ENCODE assay signal across 24 mouse cellular contexts in the genomic region with DNA sequence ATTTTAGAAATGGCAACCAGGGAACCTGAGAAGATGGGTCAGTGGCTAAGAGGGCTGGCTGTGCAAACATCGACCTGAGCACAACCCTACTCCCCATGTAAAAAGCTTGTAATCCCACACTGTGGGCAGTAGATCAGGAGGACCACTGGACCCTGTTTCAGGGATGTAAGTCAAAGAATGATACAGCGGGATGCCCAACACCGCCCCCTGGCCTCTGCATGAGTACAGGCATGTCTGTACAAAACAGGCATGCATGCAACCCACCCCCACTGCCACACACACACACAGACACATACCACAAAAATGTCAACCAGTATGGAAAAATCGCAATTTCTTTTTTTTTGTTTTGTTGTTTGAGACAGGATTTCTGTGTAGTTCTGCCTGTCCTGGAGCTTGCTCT. TPM values are rescaled to one million over a fixed set of nuclear protein-coding genes. Genes with fewer than 3 reads are reported as not detected.
DNase-seq lines count a peak whose midpoint lies in the region; ATAC-seq and TF ChIP-seq lines count a peak whose summit lies in the region.
"Had no signal": no experiment of that assay in that cellular context is flagged by ENCODE, and none has a peak within 500 bp of the region (broad histone marks: within the 10 kb centered on the region; RNA-seq: fewer than 3 reads in every experiment).

No protein-coding gene starts in this region.

- ATAC-seq in forebrain, postnatal 0 days: no peak; the same call in 1 of the 2 replicates
- no peak for ATAC-seq in forebrain, embryonic 14.5 days
- no peak for ATAC-seq in lung, embryonic 14.5 days (ENCODE audit: insufficient read depth)
- ATAC-seq: activated CD4-positive, CD25-positive, alpha-beta regulatory T cell, adult 4 months; forebrain, embryonic 16.5 days; midbrain, embryonic 16.5 days had no signal

- peaks cover 29% of the 10 kb centered on the region for H3K79me2 ChIP-seq in MEL (ENCODE audit: control insufficient read depth, insufficient read depth, low read length, poor library complexity)

- WGBS in forebrain, postnatal 0 days: 91% methylated on average over 4 of the region's 4 CpGs
- WGBS in forebrain, embryonic 14.5 days: 95% methylated on average over 4 of the region's 4 CpGs
- 91% methylated on average over 4 of the region's 4 CpGs for WGBS in lung, embryonic 14.5 days
- 89% methylated on average over 4 of the region's 4 CpGs for WGBS in lung, adult 2 months

- no peak for TF ChIP-seq RAD21 in MEL (IDR thresholded peaks at IDR 0.05; ENCODE audit: low read depth, low read length)

- H3K9me3 ChIP-seq in forebrain, postnatal 0 days (ENCODE audit: low read length): no peaks in the 10 kb centered on the region
- no peaks in the 10 kb centered on the region for H3K9me3 ChIP-seq in forebrain, embryonic 14.5 days (replicated peaks; ENCODE audit: control insufficient read depth, low read length)
- H3K9me3 ChIP-seq in lung, embryonic 14.5 days (ENCODE audit: low read depth, low read length): no peaks in the 10 kb centered on the region
- H3K9me3 ChIP-seq in MEL (replicated peaks; ENCODE audit: insufficient read depth, low read length): no peaks in the 10 kb centered on the region
- H3K9me3 ChIP-seq: embryonic facial prominence, embryonic 10.5 days; heart, embryonic 12.5 days; liver, embryonic 13.5 days; neural tube, embryonic 13.5 days had no signal

- no peak overlapping the region for H3K4me3 ChIP-seq in forebrain, postnatal 0 days (ENCODE audit: low read depth, low read length)
- H3K4me3 ChIP-seq in forebrain, embryonic 14.5 days (ENCODE audit: low read depth, low read length): no peak overlapping the region
- H3K4me3 ChIP-seq in lung, embryonic 14.5 days (ENCODE audit: low read depth, low read length): no peak overlapping the region
- H3K4me3 ChIP-seq in lung, adult 2 months (replicated peaks; ENCODE audit: extremely low read depth, low read depth, low read length): no peak overlapping the region
- no peak overlapping the region for H3K4me3 ChIP-seq in MEL (ENCODE audit: control insufficient read depth in 1 of 2, insufficient read depth in 1 of 2, low read depth in 2 of 2, low read length in 2 of 2)
- H3K4me3 ChIP-seq: embryonic facial prominence, embryonic 10.5 days; erythroblast, embryonic 14.5 days; heart, embryonic 12.5 days; liver, embryonic 13.5 days; neural tube, embryonic 13.5 days had no signal

- H3K9ac ChIP-seq in forebrain, postnatal 0 days: no peak overlapping the region
- no peak overlapping the region for H3K9ac ChIP-seq in forebrain, embryonic 14.5 days (ENCODE audit: low read length)
- H3K9ac ChIP-seq in lung, embryonic 14.5 days: no peak overlapping the region
- no peak overlapping the region for H3K9ac ChIP-seq in MEL (ENCODE audit: control insufficient read depth, low read depth, low read length, poor library complexity, severe bottlenecking)
- H3K9ac ChIP-seq: heart, embryonic 12.5 days; liver, embryonic 13.5 days; neural tube, embryonic 13.5 days had no signal

- H3K27ac ChIP-seq in forebrain, postnatal 0 days (ENCODE audit: low read depth, low read length): no peak overlapping the region
- H3K27ac ChIP-seq in forebrain, embryonic 14.5 days (ENCODE audit: low read depth, low read length): no peak overlapping the region
- no peak overlapping the region for H3K27ac ChIP-seq in lung, embryonic 14.5 days (ENCODE audit: low read depth)
- no peak overlapping the region for H3K27ac ChIP-seq in MEL (ENCODE audit: control insufficient read depth, low read depth, low read length)
- H3K27ac ChIP-seq: embryonic facial prominence, embryonic 10.5 days; liver, embryonic 13.5 days; neural tube, embryonic 13.5 days had no signal

- TF ChIP-seq EP300 in MEL (IDR thresholded peaks at IDR 0.05; ENCODE audit: low read depth in 1 of 2, low read length in 2 of 2): no peak

- H3K27me3 ChIP-seq in forebrain, postnatal 0 days (ENCODE audit: insufficient read depth, low read length): no peaks in the 10 kb centered on the region
- H3K27me3 ChIP-seq in forebrain, embryonic 14.5 days (replicated peaks; ENCODE audit: control insufficient read depth, insufficient read depth, low read length): no peaks in the 10 kb centered on the region
- no peaks in the 10 kb centered on the region for H3K27me3 ChIP-seq in lung, embryonic 14.5 days (ENCODE audit: insufficient read depth, low read length)
- H3K27me3 ChIP-seq in MEL (ENCODE audit: control insufficient read depth in 1 of 2, insufficient read depth in 2 of 2, low read length in 2 of 2): no peaks in the 10 kb centered on the region
- H3K27me3 ChIP-seq: heart, embryonic 12.5 days; liver, embryonic 13.5 days; neural tube, embryonic 13.5 days had no signal

- peaks cover 29% of the 10 kb centered on the region for H3K36me3 ChIP-seq in forebrain, postnatal 0 days (ENCODE audit: insufficient read depth)
- peaks cover 44% of the 10 kb centered on the region for H3K36me3 ChIP-seq in forebrain, embryonic 14.5 days (ENCODE audit: control insufficient read depth, insufficient read depth, low read length)
- peaks cover 41% of the 10 kb centered on the region for H3K36me3 ChIP-seq in lung, embryonic 14.5 days (ENCODE audit: insufficient read depth)
- peaks cover 5 to 8% of the 10 kb centered on the region in 2 experiments for H3K36me3 ChIP-seq in MEL (ENCODE audit: control insufficient read depth in 1 of 2, insufficient read depth in 2 of 2, low read length in 2 of 2)

- no peaks in the 10 kb centered on the region for H3K4me1 ChIP-seq in forebrain, postnatal 0 days (ENCODE audit: insufficient read depth)
- peaks cover 3% of the 10 kb centered on the region; the same call in 1 of the 2 replicates for H3K4me1 ChIP-seq in forebrain, embryonic 14.5 days (ENCODE audit: control insufficient read depth, insufficient read depth, low read length)
- H3K4me1 ChIP-seq in lung, embryonic 14.5 days (ENCODE audit: insufficient read depth): peaks cover 3% of the 10 kb centered on the region; the same call in 1 of the 2 replicates
- peaks cover 21% of the 10 kb centered on the region for H3K4me1 ChIP-seq in lung, adult 2 months (ENCODE audit: control insufficient read depth, insufficient read depth, low read length)
- peaks cover 0 to 14% of the 10 kb centered on the region in 2 experiments; a peak in 3 of 4 replicates for H3K4me1 ChIP-seq in MEL (ENCODE audit: control insufficient read depth in 1 of 2, insufficient read depth in 2 of 2, low read length in 2 of 2)

- no peak for TF ChIP-seq POLR2A in lung, adult 2 months (IDR thresholded peaks at IDR 0.05; ENCODE audit: borderline replicate concordance, extremely low read depth, low read depth, low read length)
- TF ChIP-seq POLR2A in MEL (IDR thresholded peaks at IDR 0.05; ENCODE audit: control insufficient read depth in 1 of 2, insufficient read depth in 1 of 2, low read depth in 1 of 2, low read length in 2 of 2, poor library complexity in 1 of 2): no peak

- peak; percentile 23; the same call in 1 of the 2 replicates for TF ChIP-seq CTCF in forebrain, postnatal 0 days (IDR thresholded peaks at IDR 0.05; ENCODE audit: low read depth)
- peak; percentile 18; the same call in 1 of the 2 replicates for TF ChIP-seq CTCF in lung, embryonic 14.5 days (IDR thresholded peaks at IDR 0.05; ENCODE audit: low read depth)
- no peak for TF ChIP-seq CTCF in lung, adult 2 months (IDR thresholded peaks at IDR 0.05; ENCODE audit: insufficient read depth, low read length)
- TF ChIP-seq CTCF in MEL (IDR thresholded peaks at IDR 0.05 in 2 of 3, conservative IDR thresholded peaks at IDR 0.05 in 1 of 3; ENCODE audit: control insufficient read depth in 1 of 3, insufficient read depth in 1 of 3, low read depth in 2 of 3, low read length in 3 of 3, poor library complexity in 1 of 3, severe bottlenecking in 1 of 3): peak; percentile 18 to 48 (median 19); a peak in 5 of 6 replicates

- H3K4me2 ChIP-seq in forebrain, postnatal 0 days (ENCODE audit: low read depth): no peak overlapping the region
- H3K4me2 ChIP-seq in forebrain, embryonic 14.5 days (ENCODE audit: low read length): no peak overlapping the region
- no peak overlapping the region for H3K4me2 ChIP-seq in lung, embryonic 14.5 days
- H3K4me2 ChIP-seq: heart, embryonic 12.5 days; liver, embryonic 13.5 days; neural tube, embryonic 13.5 days had no signal

- DNase-seq in forebrain, postnatal 0 days: no peak
- no peak for DNase-seq in forebrain, embryonic 14.5 days (ENCODE audit: low spot score)
- DNase-seq in lung, embryonic 14.5 days: no peak
- no peak for DNase-seq in lung, adult 2 months
- no peak for DNase-seq in MEL (ENCODE audit: low read depth, low spot score)
- DNase-seq in naive thymus-derived CD4-positive, alpha-beta T cell, adult 2 months (ENCODE audit: low read depth): peak; percentile 21
- DNase-seq in adrenal gland, adult 8-10 months: no peak
- no peak for DNase-seq in Muller cell, postnatal 12 days (ENCODE audit: inconsistent ontology term)
- DNase-seq: cerebellum, postnatal 36 days; kidney, postnatal 25 days; layer of hippocampus, adult 9-11 months; liver, embryonic 13.5 days; lung, postnatal 4 days; thymus, adult 18-20 months had no signal

RNA-seq across cellular contexts. Expression of gene Mapk6, which starts 10.7 kb away (rescaled TPM):
- total RNA-seq in forebrain, postnatal 0 days (2014; rRNA removed): 121 and 157 TPM in 2 replicates
- 69.5 and 94.2 TPM in 2 replicates for polyA plus RNA-seq in forebrain, postnatal 0 days (2015; fragmentation: Nextera tagmentation; extraction: Ambion mirVana)
- 140 and 141 TPM in 2 replicates for polyA plus RNA-seq in forebrain, embryonic 14.5 days (2014; fragmentation: Nextera tagmentation; extraction: Ambion mirVana)
- 63.7 and 67.3 TPM in 2 replicates for polyA plus RNA-seq in lung, embryonic 14.5 days (2014; fragmentation: Nextera tagmentation; extraction: Ambion mirVana)
- polyA plus RNA-seq in lung, adult 2 months (2012; rRNA removed): 14.5 and 25.2 TPM in 2 replicates
- total RNA-seq in MEL (2012; rRNA removed): 19.6 and 26.6 TPM in 2 replicates
- 10 to 100 TPM; 44.1 to 91.0 TPM for polyA plus RNA-seq in MEL (2012; ENCODE audit: insufficient read depth in 1 of 2, insufficient read length in 2 of 2, low read depth in 1 of 2, low replicate concordance in 2 of 2, missing spikeins in 1 of 2)
- 10 to 100 TPM; 31.4 to 49.5 (median 36.9) TPM for total RNA-seq in adrenal gland, adult 8-10 months (2022)

RNA-seq across cellular contexts. Expression of gene Leo1, which starts 42.3 kb away (rescaled TPM):
- total RNA-seq in forebrain, postnatal 0 days (2014; rRNA removed): 33.4 and 37.3 TPM in 2 replicates
- 31.4 and 39.8 TPM in 2 replicates for polyA plus RNA-seq in forebrain, postnatal 0 days (2015; fragmentation: Nextera tagmentation; extraction: Ambion mirVana)
- 34.1 and 39.7 TPM in 2 replicates for polyA plus RNA-seq in forebrain, embryonic 14.5 days (2014; fragmentation: Nextera tagmentation; extraction: Ambion mirVana)
- polyA plus RNA-seq in lung, embryonic 14.5 days (2014; fragmentation: Nextera tagmentation; extraction: Ambion mirVana): 39.5 and 39.7 TPM in 2 replicates
- polyA plus RNA-seq in lung, adult 2 months (2012; rRNA removed): 2.5 and 4.1 TPM in 2 replicates
- total RNA-seq in MEL (2012; rRNA removed): 41.6 and 42.6 TPM in 2 replicates
- 10 to 100 TPM in 1 of 2 experiments, not detected in 1; 49.0 TPM for polyA plus RNA-seq in MEL (2012; ENCODE audit: insufficient read depth in 1 of 2, insufficient read length in 2 of 2, low read depth in 1 of 2, low replicate concordance in 2 of 2, missing spikeins in 1 of 2)
- total RNA-seq in adrenal gland, adult 8-10 months (2022): 10 to 100 TPM; 20.7 to 25.8 (median 22.3) TPM

RNA-seq across cellular contexts. Expression of gene Bcl2l10, which starts 51.5 kb away (rescaled TPM):
- total RNA-seq in forebrain, postnatal 0 days (2014; rRNA removed): not detected in 2 replicates
- polyA plus RNA-seq in forebrain, postnatal 0 days (2015; fragmentation: Nextera tagmentation; extraction: Ambion mirVana): not detected in 2 replicates
- not detected in 2 replicates for polyA plus RNA-seq in forebrain, embryonic 14.5 days (2014; fragmentation: Nextera tagmentation; extraction: Ambion mirVana)
- polyA plus RNA-seq in lung, embryonic 14.5 days (2014; fragmentation: Nextera tagmentation; extraction: Ambion mirVana): not detected in 2 replicates
- polyA plus RNA-seq in lung, adult 2 months (2012; rRNA removed): 0.09 TPM in 1 of 2 replicates, not detected in the other
- total RNA-seq in MEL (2012; rRNA removed): not detected in 2 replicates
- not detected for polyA plus RNA-seq in MEL (2012; ENCODE audit: insufficient read depth in 1 of 2, insufficient read length in 2 of 2, low read depth in 1 of 2, low replicate concordance in 2 of 2, missing spikeins in 1 of 2)
- total RNA-seq in adrenal gland, adult 8-10 months (2022): under 1 TPM in 2 of 4 experiments, not detected in 2; 0.41 to 0.97 TPM
- total RNA-seq: gastrocnemius, postnatal 4 days; hematopoietic stem cell, adult 5-6 weeks had no signal
- polyA plus RNA-seq: activated CD4-positive, CD25-positive, alpha-beta regulatory T cell, adult 4 months; embryonic facial prominence, embryonic 10.5 days; erythroblast, embryonic 14.5 days; forebrain, embryonic 16.5 days; heart, embryonic 12.5 days; intestine, embryonic 14.5 days; liver, embryonic 13.5 days; midbrain, embryonic 16.5 days; neural tube, embryonic 13.5 days had no signal
